Mouse (Mus musculus): Measurements from ENCODE around the gene Mcam.

DNA sequence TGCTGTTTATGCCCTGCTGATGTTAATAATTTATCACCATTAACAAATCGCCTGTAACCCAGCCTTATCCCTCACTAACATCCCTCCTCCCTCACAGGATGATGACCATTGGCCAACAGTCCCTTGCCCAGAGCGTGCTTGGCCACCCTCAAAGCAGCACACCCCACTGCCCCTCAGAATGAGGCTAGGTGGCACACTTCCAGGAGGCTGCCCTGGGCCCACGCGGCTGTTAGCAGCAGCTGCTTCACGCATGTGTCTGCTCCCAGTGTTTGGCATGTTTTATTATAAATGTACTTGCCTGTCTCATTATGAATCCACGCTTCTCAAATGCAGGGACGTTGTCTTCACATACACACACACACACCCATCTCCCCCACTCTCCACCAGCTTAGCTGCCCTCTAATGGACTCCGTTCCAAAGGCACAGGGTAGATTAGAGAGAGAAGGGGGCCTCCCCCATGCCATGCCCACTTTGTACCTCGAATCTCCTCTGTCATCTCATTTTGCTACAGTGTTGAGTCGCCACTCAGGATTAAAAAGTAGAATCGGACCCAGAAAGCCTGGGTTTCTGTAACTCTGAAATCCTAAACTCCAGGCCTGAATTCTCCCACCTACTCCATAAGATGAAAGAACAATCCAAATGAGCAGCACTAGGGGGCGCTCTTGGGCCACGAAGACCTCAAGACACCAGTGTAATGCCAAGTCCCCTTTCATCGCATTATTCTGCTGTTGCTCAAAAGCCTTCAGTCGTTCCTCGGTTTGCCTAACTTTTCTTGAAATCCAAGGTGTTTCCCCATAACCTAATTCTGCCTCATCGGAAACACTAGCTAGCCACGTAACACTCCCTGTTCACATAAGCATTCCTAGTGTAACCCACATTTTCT, 8.5 kb upstream of the Mcam start:
- TF ChIP-seq CTCF (IDR thresholded peaks at IDR 0.05): peak; percentile 93
- no peak for TF ChIP-seq EP300 (IDR thresholded peaks at IDR 0.05)

Measured in lung, postnatal 0 days (tissue).